Mouse (Mus musculus): Measurements from ENCODE around the gene Spsb4.

Gene Spsb4

DNA sequence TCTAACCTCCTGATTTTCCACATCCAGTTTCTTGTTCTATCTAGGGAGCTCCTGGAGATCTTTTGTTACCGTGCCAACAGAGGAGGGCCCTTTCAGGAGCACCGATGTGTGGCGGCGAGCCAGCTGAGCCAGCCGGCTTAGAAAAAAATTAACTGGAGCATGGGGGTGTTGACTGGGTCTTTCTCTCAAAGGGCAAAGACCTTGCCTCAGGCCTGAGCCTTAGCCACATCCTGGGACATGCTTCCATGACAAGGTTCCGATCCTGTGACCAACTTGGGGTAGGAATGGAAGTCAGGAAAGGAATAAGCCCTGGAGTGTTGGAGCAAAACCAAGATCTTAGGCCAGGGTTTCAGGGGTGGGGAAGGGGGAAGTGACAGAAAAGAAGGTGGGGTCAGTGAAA, 2.9 kb downstream of the Spsb4 start:
- DNase-seq: no peak

- no peak for DNase-seq
Measured at GRCm38 (mm10) chr9:97013698-97014097, 4.9 kb downstream of the Spsb4 start.

DNA sequence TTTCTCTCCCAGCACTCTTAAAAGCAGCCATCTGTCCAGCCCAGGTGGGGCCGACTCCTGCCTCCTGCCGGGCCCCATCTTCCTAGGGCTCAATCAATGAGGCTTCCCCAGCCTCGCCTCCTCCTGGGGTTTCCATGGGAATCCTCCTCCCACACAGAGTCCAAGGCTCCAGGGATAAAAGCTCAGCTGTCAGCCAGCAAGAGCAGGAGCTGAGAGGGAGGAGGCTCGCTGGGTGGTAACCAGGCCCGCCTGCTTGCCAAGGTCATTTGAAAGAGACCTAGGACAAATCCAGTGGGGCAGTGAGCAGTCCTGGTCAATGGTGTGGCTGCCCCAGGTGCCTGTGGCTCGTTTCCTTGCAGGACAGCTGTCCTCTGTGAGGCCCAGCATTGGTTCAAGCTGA, 5.5 kb downstream of the Spsb4 start:
- no peak for DNase-seq

DNA sequence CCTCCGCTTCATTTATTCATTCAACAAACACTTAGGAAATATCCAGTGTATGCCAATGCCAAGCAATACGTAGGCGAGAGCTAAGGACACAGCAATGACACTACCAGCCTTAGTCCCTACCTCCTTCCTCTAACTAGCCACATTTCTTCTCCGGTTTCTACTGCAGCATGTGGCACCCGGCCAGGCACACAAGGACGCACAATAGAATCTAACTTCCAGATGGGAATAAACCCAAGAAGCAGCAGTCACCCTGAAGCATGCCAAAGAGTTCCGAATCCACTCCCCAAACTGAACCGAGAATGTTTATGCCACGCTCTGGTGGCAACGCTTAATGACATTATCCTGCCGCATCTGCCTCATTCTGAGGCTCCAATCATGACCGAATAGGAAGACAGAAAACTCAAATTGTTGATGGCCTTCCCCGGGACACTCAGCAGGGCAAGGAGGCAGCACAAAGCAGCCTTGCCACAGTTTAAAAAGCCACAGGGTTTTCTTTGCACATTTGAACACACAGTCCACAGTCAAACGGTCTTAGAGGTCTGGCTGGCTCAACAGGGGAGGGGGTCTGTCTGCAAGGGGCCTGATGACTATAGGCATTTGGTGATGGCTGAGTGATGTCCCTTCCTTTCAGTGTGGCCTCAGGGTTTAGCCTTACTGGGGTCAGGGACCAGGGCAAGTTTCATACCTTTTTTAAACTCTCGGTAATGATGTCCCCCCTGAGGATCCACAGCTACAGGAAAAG, 7.0 kb downstream of the Spsb4 start:
- DNase-seq: no peak

DNA sequence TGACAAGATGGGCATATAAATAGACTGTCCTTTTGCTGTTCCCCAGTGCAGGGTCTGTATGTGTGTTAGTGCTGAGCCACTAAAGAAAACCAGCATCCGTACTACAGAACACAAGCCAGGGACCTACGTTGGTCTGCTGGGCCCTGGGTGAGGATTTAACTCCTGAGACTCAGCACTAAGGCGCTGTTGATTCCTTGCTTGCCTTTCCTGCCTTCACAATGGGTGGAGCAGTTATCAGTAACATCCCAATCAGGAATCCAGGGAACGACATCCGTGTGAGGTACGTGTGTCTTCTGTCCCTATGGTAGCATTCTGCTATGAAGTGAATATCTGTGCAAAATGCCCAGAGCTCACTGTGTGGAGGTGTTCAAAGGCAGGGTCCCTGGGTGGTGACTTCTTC, 8.2 kb downstream of the Spsb4 start:
- no peak for DNase-seq

DNA sequence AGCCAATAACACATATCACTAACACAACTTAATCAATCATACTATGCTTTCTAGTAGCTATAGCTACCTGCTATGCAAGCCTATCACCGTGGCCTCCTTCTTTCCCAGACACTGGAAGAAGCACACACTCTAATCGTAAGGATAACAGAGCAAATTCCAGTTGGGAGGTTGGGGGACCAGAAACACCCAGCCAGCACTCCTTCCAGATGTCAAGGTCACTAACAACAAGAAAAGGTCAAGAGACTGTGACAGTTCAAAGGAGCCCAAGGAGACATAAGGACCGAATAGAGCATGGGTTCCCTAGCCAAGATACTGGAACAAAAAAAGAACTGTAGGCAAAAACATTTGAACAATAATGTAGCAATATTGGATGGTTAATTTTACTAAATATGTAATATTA, 13.9 kb downstream of the Spsb4 start:
- DNase-seq: no peak

- DNase-seq: no peak
Measured at GRCm38 (mm10) chr9:97003173-97003572, 15.5 kb downstream of the Spsb4 start.

DNA sequence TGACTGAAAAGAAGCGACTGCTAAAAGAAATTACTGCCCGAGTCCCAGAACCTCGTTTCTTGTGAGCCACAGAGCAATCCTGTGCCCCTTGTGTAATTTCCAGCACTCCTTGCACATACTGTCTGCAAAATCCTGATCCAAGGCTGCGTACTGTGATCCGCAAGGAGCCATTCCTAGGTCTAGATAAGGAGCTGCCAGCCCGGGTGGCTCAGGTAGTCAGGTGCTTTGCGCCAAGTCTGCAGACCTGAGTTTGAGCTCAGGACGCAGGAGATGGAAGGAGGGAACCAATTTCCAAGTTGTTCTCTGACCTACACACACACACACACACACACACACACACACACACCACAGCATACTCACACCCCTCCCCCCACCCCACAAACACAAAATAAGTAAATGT, 16.0 kb downstream of the Spsb4 start:
- DNase-seq: no peak

- DNase-seq: no peak
Measured at GRCm38 (mm10) chr9:97002025-97002424, 16.6 kb downstream of the Spsb4 start.

DNA sequence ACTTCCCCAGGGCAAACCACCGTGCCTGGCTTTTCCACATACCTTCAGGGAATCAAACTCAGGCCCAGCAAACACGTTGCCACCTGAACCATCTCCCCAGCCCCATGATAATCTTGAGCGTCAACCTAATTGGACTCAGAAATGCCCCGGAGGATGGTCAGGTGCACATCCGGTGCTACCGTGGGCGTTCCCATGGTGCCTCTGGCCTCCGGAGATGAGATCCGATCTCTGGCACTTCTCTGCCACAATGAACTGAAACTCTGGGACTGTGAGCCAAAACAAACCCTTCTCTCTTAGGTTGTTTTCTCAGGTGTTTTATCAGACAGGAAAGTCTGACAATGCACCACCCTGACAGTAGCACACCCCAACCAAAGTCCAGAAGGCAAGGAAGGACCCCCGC, 17.2 kb downstream of the Spsb4 start:
- DNase-seq: no peak

GRCm38 (mm10) chr9:96995717-96996116, 22.9 kb downstream of the Spsb4 start:
- no peak for DNase-seq

- DNase-seq: no peak
Measured at GRCm38 (mm10) chr9:96994733-96995132, 23.9 kb downstream of the Spsb4 start.

DNA sequence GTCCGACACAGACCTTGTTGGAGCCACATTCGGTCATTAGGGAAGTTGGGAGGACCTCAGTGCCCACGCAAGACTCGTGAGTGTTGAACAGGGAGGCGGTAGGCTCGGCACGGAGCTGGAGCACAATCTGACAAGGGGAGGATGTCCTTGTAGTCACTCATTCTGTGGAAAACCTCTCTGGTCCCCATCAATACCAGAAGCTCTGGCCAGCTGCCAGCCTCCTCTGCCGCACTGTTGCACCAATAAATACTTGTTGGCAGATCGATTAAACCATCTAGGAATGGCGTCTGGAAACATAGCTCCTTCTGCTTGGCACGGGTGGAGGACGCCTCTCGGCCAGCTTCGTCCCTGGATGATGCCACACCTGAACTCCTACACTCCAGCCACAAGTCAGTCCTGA, 27.5 kb downstream of the Spsb4 start:
- no peak for DNase-seq

DNA sequence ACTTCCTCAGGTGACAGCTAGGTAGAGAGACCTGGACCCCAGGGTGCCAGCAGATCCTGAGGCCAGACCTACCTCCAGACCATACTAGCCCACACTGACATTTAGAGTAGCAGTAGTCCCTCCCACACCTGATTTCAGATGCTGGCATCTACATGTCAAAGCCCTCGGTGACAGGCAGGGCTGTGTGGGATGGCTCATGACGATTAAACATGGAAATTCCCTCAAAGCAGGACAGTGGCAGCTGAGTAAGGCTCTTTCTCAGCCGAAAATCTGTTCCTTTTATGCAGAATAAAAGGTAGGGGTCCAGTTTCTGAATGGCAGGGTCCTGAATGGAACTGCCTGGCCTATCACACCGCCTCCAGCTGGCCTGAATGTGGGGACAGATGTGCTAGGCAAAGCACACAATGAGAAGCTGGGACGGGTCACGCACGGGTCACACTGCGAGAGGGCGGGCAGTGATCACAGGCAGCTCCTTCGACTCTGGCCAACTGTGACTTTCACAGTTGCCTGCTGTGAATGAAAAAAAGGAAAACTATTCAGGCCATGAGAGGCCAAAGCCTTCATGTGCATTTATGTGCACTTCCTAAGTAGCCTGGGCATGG, 29.2 kb downstream of the Spsb4 start:
- no peak for DNase-seq

DNA sequence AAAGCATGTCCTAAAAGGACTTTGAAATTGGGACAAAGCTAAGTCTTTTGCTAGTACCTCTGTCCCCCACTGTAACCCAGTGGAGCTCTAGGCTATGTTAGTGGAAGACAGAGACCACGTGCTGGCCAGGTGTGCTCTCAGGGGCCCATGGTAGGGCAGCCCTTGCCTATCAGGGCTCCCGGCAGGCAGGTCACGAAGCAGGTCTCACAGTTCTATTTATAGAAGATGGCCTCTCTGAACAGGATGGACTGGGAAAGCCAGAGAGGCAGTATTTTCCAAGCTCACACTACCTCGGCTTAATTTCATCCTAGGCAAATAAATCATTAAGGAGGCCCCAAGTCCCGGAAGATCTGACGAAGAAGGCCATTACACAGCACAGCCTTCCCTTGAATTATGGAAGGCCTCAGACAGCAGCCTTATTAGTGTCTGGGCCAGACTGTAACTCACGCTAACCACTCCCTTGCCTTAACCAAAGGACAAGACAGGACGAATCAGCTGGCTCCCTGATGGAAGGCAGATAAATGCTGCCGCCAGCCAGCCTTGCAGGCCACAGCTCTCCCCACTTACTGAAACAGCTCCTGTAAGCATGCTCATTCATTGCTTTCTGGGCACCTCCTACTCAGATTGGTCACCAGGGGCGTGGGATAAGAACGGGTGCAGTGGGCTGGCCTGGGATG, 31.7 kb downstream of the Spsb4 start:
- no peak for DNase-seq

- DNase-seq: no peak
Measured at GRCm38 (mm10) chr9:96984034-96984433, 34.6 kb downstream of the Spsb4 start.

DNA sequence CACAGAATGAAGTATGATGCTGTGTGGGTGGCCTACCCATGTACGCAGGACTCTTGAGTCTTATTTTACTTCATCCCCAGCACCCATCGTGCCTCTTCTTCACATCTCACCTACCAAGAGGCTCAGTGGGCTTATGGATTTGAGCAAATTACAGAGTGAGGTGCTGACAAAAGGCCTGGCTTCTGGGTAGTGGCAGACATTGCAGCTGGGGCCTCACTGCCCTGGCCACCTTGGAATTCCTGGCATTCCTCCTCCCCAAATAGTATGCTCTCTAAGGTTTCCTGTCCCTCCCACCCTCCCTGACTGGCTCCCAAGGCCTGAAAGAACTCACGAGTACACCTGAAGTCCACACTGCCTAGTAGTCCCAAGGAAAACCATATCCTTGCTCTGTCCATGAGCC, 35.7 kb downstream of the Spsb4 start:
- DNase-seq: no peak

DNA sequence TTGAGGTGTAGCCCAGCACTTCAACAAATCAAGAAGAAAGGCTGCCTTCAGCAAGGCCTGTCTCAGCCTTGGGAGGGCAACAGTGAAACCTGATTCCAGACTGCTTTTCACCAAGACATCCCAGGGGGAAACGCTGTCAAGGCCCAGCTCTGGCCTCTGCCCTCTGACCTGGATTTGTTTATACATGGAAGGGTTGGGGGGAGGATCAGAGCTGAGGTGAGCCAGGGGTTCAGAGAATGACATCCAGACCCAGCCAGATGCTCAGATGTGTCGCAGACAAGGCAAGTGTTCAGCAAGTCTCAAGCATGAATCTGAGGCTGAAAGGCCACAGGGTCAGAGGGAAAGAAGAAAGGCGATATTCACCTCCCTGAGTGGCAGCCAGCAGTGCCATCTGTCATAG, 36.3 kb downstream of the Spsb4 start:
- DNase-seq: no peak

DNA sequence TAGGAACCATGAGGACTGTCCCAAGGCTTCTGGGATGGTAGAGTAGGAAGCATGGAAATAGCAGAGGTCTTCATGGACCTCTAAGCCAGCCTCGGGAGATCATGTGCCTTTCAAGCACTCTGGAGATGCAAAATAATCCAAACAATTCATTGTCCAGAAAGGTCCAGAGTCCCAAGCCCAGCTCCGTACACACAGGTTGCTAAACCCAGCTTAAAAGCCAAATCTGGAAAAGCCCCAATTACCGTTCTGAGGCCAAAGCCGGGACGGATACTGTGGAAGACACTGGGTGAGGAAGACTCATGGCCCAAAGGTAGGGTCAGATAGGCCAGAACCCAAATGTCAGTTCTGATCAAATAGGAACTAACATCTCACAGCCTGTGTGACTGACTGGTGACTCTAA, 36.8 kb downstream of the Spsb4 start:
- DNase-seq: no peak

- no peak for DNase-seq
Measured at GRCm38 (mm10) chr9:96981121-96981520, 37.5 kb downstream of the Spsb4 start.

DNA sequence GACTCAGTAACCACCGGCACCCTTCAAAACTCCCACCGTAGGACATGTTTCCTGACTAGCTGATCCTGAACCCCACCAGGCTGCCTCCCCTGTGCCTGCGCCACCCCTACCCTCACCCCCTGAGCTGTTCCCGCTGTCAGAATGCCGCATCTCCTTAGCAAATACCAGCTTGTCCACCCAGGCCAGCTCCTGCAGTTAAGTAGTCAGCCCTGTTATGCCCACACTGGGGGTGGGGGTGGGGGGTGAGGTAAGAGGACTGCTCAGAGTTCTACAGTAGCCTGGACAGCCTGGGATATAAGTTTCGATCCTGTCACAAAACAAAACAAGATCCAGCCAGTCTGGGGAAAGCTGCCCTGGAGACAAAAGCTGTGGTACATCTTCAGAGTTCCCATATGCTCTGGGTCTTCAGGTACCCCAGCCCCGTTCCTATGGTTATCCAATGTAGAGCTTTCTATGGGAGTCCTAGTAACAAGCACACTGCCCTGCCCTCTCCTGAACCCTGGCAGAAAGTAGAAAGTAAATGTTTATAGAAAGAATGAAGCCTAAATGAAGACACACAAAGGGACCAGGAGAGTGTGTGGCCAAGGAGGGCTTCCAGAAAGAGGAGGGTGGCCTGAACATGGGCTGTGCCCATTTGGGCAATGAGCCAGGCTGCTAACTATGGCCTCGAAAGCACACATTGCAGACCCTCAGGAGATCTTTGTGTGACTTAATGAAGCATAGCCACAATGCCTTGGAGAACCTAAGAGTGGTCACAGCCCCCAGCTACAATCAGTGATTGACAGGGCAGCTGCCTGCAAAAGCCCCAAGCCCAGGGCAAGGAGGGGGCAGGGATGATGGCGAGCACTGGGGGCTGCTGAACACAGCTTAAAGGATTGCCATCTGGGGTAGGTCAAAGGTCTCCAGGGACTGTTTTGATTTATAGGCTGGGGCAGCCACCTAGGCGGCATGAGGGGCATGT, 38.3 kb downstream of the Spsb4 start:
- DNase-seq: no peak

GRCm38 (mm10) chr9:96979417-96980030, 39.1 kb downstream of the Spsb4 start:
- no peak for DNase-seq

All from thymus, postnatal 14 days (tissue).